Mouse (Mus musculus) forebrain, embryonic 13.5 days (tissue): Measurements from ENCODE around the gene Fhl2. TPM values are rescaled to one million over a fixed set of nuclear protein-coding genes. Genes with fewer than 3 reads are reported as not detected.
"Not testable (repeated sequence)": the region's sequence is repeated elsewhere in the genome, so short reads cannot be mapped to it uniquely, and the experiment has no call there.

Source experiments
- ATAC-seq: fragments of 200-750 bp; cut with Nextera tagmentation; 2 replicates; pipeline ENCODE4 v1.8.0; 2017
- H3K27ac ChIP-seq: fragments of 300-500 bp; sonication (generic); 2 replicates; pipeline ENCODE4 v1.5.1; 2015; ENCODE audit warnings: inconsistent platforms, mild to moderate bottlenecking, moderate library complexity
- H3K27me3 ChIP-seq: fragments of 300-500 bp; sonication (generic); 2 replicates; pipeline ENCODE4 v1.6.1; 2015; ENCODE audit warnings: mild to moderate bottlenecking, inconsistent platforms
- H3K36me3 ChIP-seq: fragments of 300-500 bp; sonication (generic); 2 replicates; pipeline ENCODE4 v1.6.1; 2015; ENCODE audit warnings: mild to moderate bottlenecking, inconsistent platforms; ENCODE audit not compliant: poor library complexity, severe bottlenecking
- H3K4me1 ChIP-seq: fragments of 300-500 bp; sonication (generic); 2 replicates; pipeline ENCODE4 v1.6.1; 2015; ENCODE audit warnings: inconsistent platforms
- H3K4me2 ChIP-seq: fragments of 300-500 bp; sonication (generic); 2 replicates; pipeline ENCODE4 v1.6.1; 2015; ENCODE audit warnings: inconsistent platforms, mild to moderate bottlenecking, moderate library complexity
- H3K4me3 ChIP-seq: fragments of 300-500 bp; sonication (generic); 2 replicates; pipeline ENCODE4 v1.5.1; 2015; ENCODE audit warnings: mild to moderate bottlenecking, inconsistent platforms
- H3K9ac ChIP-seq: fragments of 300-500 bp; sonication (generic); 2 replicates; pipeline ENCODE4 v1.6.1; 2015; ENCODE audit warnings: mild to moderate bottlenecking, inconsistent platforms
- H3K9me3 ChIP-seq: fragments of 300-500 bp; sonication (generic); replicated peaks from 2 replicates; pipeline ENCODE4 v1.6.1; 2016; ENCODE audit warnings: inconsistent platforms
- WGBS: fragments of 180-500 bp; shearing (Covaris S2); methylation state at CpG from one replicate; pipeline ENCODE4 v1.1.7; 2015; 5-methylcytosine and 5-hydroxymethylcytosine counted together
- polyA plus RNA-seq: library from polyadenylated mRNA; unstranded; fragments of >200 nt; fragmentation: Nextera tagmentation; extraction: Ambion mirVana; gene quantifications from 2 replicates; pipeline ENCODE4 v1.2.1, GENCODE M21; 2015

Gene Fhl2
- polyA plus RNA-seq, 1 experiment from 2014 or later: 6.2 TPM

GRCm38 (mm10) chr1:43211274-43211673 lies 14.5 kb upstream of the Fhl2 start:
- 73% methylated on average over 1 of the region's 1 CpGs for whole genome bisulfite sequencing
- no peak overlapping the region for H3K4me3 ChIP-seq
- H3K27me3 ChIP-seq: no peaks in the 10 kb centered on the region
- H3K36me3 ChIP-seq: no peaks in the 10 kb centered on the region
- H3K9me3 ChIP-seq: no peaks in the 10 kb centered on the region
- no peak overlapping the region for H3K27ac ChIP-seq
- H3K9ac ChIP-seq: no peak overlapping the region
- no peak for ATAC-seq
- H3K4me2 ChIP-seq: no peak overlapping the region
- H3K4me1 ChIP-seq: no peaks in the 10 kb centered on the region

- Histone ChIP-seq H3K9ac (no peak overlapping the region), H3K9me3 (no peaks in the 10 kb centered on the region), H3K4me3 (no peak overlapping the region), H3K27ac (no peak overlapping the region), H3K36me3 (no peaks in the 10 kb centered on the region), H3K4me2 (no peak overlapping the region), H3K4me1 (no peaks in the 10 kb centered on the region), H3K27me3 (no peaks in the 10 kb centered on the region)
- ATAC-seq: no peak
- WGBS: 81% methylated on average over 9 of the region's 9 CpGs
Observed at GRCm38 (mm10) chr1:43210285-43210684, 13.5 kb upstream of the Fhl2 start.

GRCm38 (mm10) chr1:43207147-43207546 lies 10.4 kb upstream of the Fhl2 start:
- Histone ChIP-seq H3K9ac (no peak overlapping the region), H3K27ac (no peak overlapping the region), H3K27me3 (no peaks in the 10 kb centered on the region), H3K36me3 (no peaks in the 10 kb centered on the region), H3K4me2 (no peak overlapping the region), H3K4me3 (no peak overlapping the region), H3K9me3 (no peaks in the 10 kb centered on the region), H3K4me1 (no peaks in the 10 kb centered on the region)
- 95% methylated on average over 1 of the region's 1 CpGs for WGBS
- ATAC-seq: no peak

- Histone ChIP-seq H3K4me2 (no peak overlapping the region), H3K9me3 (no peaks in the 10 kb centered on the region), H3K9ac (no peak overlapping the region), H3K27ac (no peak overlapping the region), H3K4me1 (no peaks in the 10 kb centered on the region), H3K36me3 (no peaks in the 10 kb centered on the region), H3K27me3 (no peaks in the 10 kb centered on the region), H3K4me3 (no peak overlapping the region)
- 63% methylated on average over 5 of the region's 5 CpGs for WGBS
- no peak for ATAC-seq
Observed at GRCm38 (mm10) chr1:43203282-43203681, 6.5 kb upstream of the Fhl2 start.

GRCm38 (mm10) chr1:43202226-43202625 lies 5.4 kb upstream of the Fhl2 start:
- Histone ChIP-seq H3K36me3 (no peaks in the 10 kb centered on the region), H3K9ac (no peak overlapping the region), H3K27ac (no peak overlapping the region), H3K4me2 (no peak overlapping the region), H3K4me1 (no peaks in the 10 kb centered on the region), H3K27me3 (no peaks in the 10 kb centered on the region), H3K4me3 (no peak overlapping the region), H3K9me3 (no peaks in the 10 kb centered on the region)
- ATAC-seq: no peak

GRCm38 (mm10) chr1:43201796-43202195 lies 5.0 kb upstream of the Fhl2 start:
- no peak for ATAC-seq
- H3K36me3 ChIP-seq: no peaks in the 10 kb centered on the region
- H3K9me3 ChIP-seq: no peaks in the 10 kb centered on the region
- H3K4me3 ChIP-seq: no peak overlapping the region
- no peak overlapping the region for H3K9ac ChIP-seq
- H3K4me1 ChIP-seq: no peaks in the 10 kb centered on the region
- 92% methylated on average over 2 of the region's 2 CpGs for WGBS
- H3K4me2 ChIP-seq: no peak overlapping the region
- no peaks in the 10 kb centered on the region for H3K27me3 ChIP-seq
- H3K27ac ChIP-seq: no peak overlapping the region

- Histone ChIP-seq H3K27me3 (no peaks in the 10 kb centered on the region), H3K9me3 (no peaks in the 10 kb centered on the region), H3K4me1 (no peaks in the 10 kb centered on the region), H3K27ac (no peak overlapping the region), H3K36me3 (no peaks in the 10 kb centered on the region), H3K4me2 (no peak overlapping the region), H3K4me3 (no peak overlapping the region), H3K9ac (no peak overlapping the region)
- ATAC-seq: no peak
- 82% methylated on average over 3 of the region's 3 CpGs for WGBS
Observed at GRCm38 (mm10) chr1:43199867-43200240, 3.1 kb upstream of the Fhl2 start.

GRCm38 (mm10) chr1:43199210-43199866 lies 2.6 kb upstream of the Fhl2 start:
- WGBS: 93% methylated on average over 3 of the region's 3 CpGs
- ATAC-seq: no peak

GRCm38 (mm10) chr1:43196059-43196458 lies 725 bp downstream of the Fhl2 start:
- Histone ChIP-seq H3K27ac (no peak overlapping the region), H3K4me1 (no peaks in the 10 kb centered on the region), H3K36me3 (no peaks in the 10 kb centered on the region), H3K4me2 (no peak overlapping the region), H3K4me3 (no peak overlapping the region), H3K9me3 (no peaks in the 10 kb centered on the region), H3K27me3 (no peaks in the 10 kb centered on the region), H3K9ac (no peak overlapping the region)
- ATAC-seq: no peak
- 83% methylated on average over 1 of the region's 1 CpGs for WGBS

More at GRCm38 (mm10) chr1:43199210-43199866, 2.6 kb upstream of the Fhl2 start:
- Histone ChIP-seq H3K27me3 (no peaks in the 10 kb centered on the region), H3K4me3 (no peak overlapping the region), H3K4me2 (no peak overlapping the region), H3K9ac (no peak overlapping the region), H3K9me3 (no peaks in the 10 kb centered on the region), H3K4me1 (no peaks in the 10 kb centered on the region), H3K36me3 (no peaks in the 10 kb centered on the region), H3K27ac (no peak overlapping the region)

GRCm38 (mm10) chr1:43193423-43193822 lies 3.4 kb downstream of the Fhl2 start:
- Histone ChIP-seq H3K27me3 (no peaks in the 10 kb centered on the region), H3K4me3 (no peak overlapping the region), H3K4me2 (no peak overlapping the region), H3K36me3 (no peaks in the 10 kb centered on the region), H3K4me1 (no peaks in the 10 kb centered on the region), H3K9ac (no peak overlapping the region), H3K27ac (no peak overlapping the region), H3K9me3 (no peaks in the 10 kb centered on the region)
- no peak for ATAC-seq
- 94% methylated on average over 6 of the region's 6 CpGs for WGBS

GRCm38 (mm10) chr1:43192471-43192870 lies 4.3 kb downstream of the Fhl2 start:
- H3K4me1 ChIP-seq: no peaks in the 10 kb centered on the region
- H3K4me3 ChIP-seq: no peak overlapping the region
- WGBS: 90% methylated on average over 10 of the region's 10 CpGs
- no peak overlapping the region for H3K27ac ChIP-seq
- ATAC-seq: no peak
- H3K36me3 ChIP-seq: no peaks in the 10 kb centered on the region
- H3K4me2 ChIP-seq: no peak overlapping the region
- no peaks in the 10 kb centered on the region for H3K9me3 ChIP-seq
- H3K27me3 ChIP-seq: no peaks in the 10 kb centered on the region
- no peak overlapping the region for H3K9ac ChIP-seq

GRCm38 (mm10) chr1:43191078-43191477 lies 5.7 kb downstream of the Fhl2 start:
- no peaks in the 10 kb centered on the region for H3K27me3 ChIP-seq
- H3K4me3 ChIP-seq: no peak overlapping the region
- H3K36me3 ChIP-seq: no peaks in the 10 kb centered on the region
- no peaks in the 10 kb centered on the region for H3K9me3 ChIP-seq
- no peak overlapping the region for H3K4me2 ChIP-seq
- ATAC-seq: no peak
- WGBS: 90% methylated on average over 8 of the region's 8 CpGs
- H3K27ac ChIP-seq: no peak overlapping the region
- no peak overlapping the region for H3K9ac ChIP-seq
- no peaks in the 10 kb centered on the region for H3K4me1 ChIP-seq

GRCm38 (mm10) chr1:43188893-43189292 lies 7.9 kb downstream of the Fhl2 start:
- H3K9me3 ChIP-seq, H3K4me3 ChIP-seq, H3K27ac ChIP-seq, H3K4me2 ChIP-seq, H3K4me1 ChIP-seq, H3K9ac ChIP-seq, H3K27me3 ChIP-seq, H3K36me3 ChIP-seq, ATAC-seq: not testable (repeated sequence)
- 98% methylated on average over 12 of the region's 16 CpGs for WGBS
